Mouse (Mus musculus): ENCODE results near the gene Ptms.

Gene Ptms

GRCm38 (mm10) chr6:124919695-124920317 is at the start of gene Ptms:
TSS of gene Ptms (minus strand) at chr6:124920103.
- in situ Hi-C loops (cut with MboI; ENCODE audit: low sequenced_read_pairs), result no loop called here

GRCm38 (mm10) chr6:124967766-124968165 is 47.9 kb upstream of the Ptms start:
- in situ Hi-C loops (cut with MboI; ENCODE audit: low sequenced_read_pairs), result no loop called here

GRCm38 (mm10) chr6:124966466-124967118 is 46.7 kb upstream of the Ptms start:
- in situ Hi-C loops (cut with MboI; ENCODE audit: low sequenced_read_pairs), result no loop called here

GRCm38 (mm10) chr6:124965747-124966146 is 45.8 kb upstream of the Ptms start:
- in situ Hi-C loops (cut with MboI; ENCODE audit: low sequenced_read_pairs), result no loop called here

- in situ Hi-C loops (cut with MboI; ENCODE audit: low sequenced_read_pairs), result no loop called here
Observed at GRCm38 (mm10) chr6:124965088-124965719, 45.3 kb upstream of the Ptms start, which contains the start of gene Cops7a. TSS of gene Cops7a (minus strand) at chr6:124965538.

- in situ Hi-C loops (cut with MboI; ENCODE audit: low sequenced_read_pairs), result no loop called here
Observed at GRCm38 (mm10) chr6:124964638-124965037, 44.7 kb upstream of the Ptms start.

- in situ Hi-C loops (cut with MboI; ENCODE audit: low sequenced_read_pairs), result no loop called here
Observed at GRCm38 (mm10) chr6:124961021-124961420, 41.1 kb upstream of the Ptms start.

- in situ Hi-C loops (cut with MboI; ENCODE audit: low sequenced_read_pairs), result no loop called here
Observed at GRCm38 (mm10) chr6:124959960-124960359, 40.1 kb upstream of the Ptms start.

GRCm38 (mm10) chr6:124958127-124958526 is 38.2 kb upstream of the Ptms start:
- in situ Hi-C loops (cut with MboI; ENCODE audit: low sequenced_read_pairs), result no loop called here

GRCm38 (mm10) chr6:124955212-124955611 is 35.3 kb upstream of the Ptms start:
- in situ Hi-C loops (cut with MboI; ENCODE audit: low sequenced_read_pairs), result no loop called here

- in situ Hi-C loops (cut with MboI; ENCODE audit: low sequenced_read_pairs), result no loop called here
Observed at GRCm38 (mm10) chr6:124953991-124954715, 34.2 kb upstream of the Ptms start.

GRCm38 (mm10) chr6:124943526-124943925 is 23.6 kb upstream of the Ptms start:
- in situ Hi-C loops (cut with MboI; ENCODE audit: low sequenced_read_pairs), result no loop called here

- in situ Hi-C loops (cut with MboI; ENCODE audit: low sequenced_read_pairs), result no loop called here
Observed at GRCm38 (mm10) chr6:124941679-124942078, 21.8 kb upstream of the Ptms start.

- in situ Hi-C loops (cut with MboI; ENCODE audit: low sequenced_read_pairs), result no loop called here
Observed at GRCm38 (mm10) chr6:124938554-124938953, 18.7 kb upstream of the Ptms start.

GRCm38 (mm10) chr6:124937493-124937892 is 17.6 kb upstream of the Ptms start:
- in situ Hi-C loops (cut with MboI; ENCODE audit: low sequenced_read_pairs), result no loop called here

GRCm38 (mm10) chr6:124936681-124937080 is 16.8 kb upstream of the Ptms start:
- in situ Hi-C loops (cut with MboI; ENCODE audit: low sequenced_read_pairs), result no loop called here

GRCm38 (mm10) chr6:124934670-124935069 is 14.8 kb upstream of the Ptms start:
- in situ Hi-C loops (cut with MboI; ENCODE audit: low sequenced_read_pairs), result no loop called here

GRCm38 (mm10) chr6:124933127-124933526 is 13.2 kb upstream of the Ptms start:
- in situ Hi-C loops (cut with MboI; ENCODE audit: low sequenced_read_pairs), result no loop called here

GRCm38 (mm10) chr6:124932314-124932695 is 12.4 kb upstream of the Ptms start:
- in situ Hi-C loops (cut with MboI; ENCODE audit: low sequenced_read_pairs), result no loop called here

- in situ Hi-C loops (cut with MboI; ENCODE audit: low sequenced_read_pairs), result no loop called here
Observed at GRCm38 (mm10) chr6:124931525-124932313, 11.8 kb upstream of the Ptms start.

Measured in CH12F3 (cell line).